Mouse (Mus musculus) spleen, postnatal 14 days (tissue): ENCODE results near the gene Zfp414.
A peak's percentile ranks its signal among the peaks of the same experiment; 100 is the strongest.
"Not testable (repeated sequence)": the region's sequence is repeated elsewhere in the genome, so short reads cannot be mapped to it uniquely, and the experiment has no call there.

ENCODE experiments used
- DNase-seq, 2 experiments: peaks; one replicate each; pipeline ENCODE4 v3.0.0; 2021 to 2022; ENCODE audit warnings: low spot score in 2 of 2

Gene Zfp414

DNA sequence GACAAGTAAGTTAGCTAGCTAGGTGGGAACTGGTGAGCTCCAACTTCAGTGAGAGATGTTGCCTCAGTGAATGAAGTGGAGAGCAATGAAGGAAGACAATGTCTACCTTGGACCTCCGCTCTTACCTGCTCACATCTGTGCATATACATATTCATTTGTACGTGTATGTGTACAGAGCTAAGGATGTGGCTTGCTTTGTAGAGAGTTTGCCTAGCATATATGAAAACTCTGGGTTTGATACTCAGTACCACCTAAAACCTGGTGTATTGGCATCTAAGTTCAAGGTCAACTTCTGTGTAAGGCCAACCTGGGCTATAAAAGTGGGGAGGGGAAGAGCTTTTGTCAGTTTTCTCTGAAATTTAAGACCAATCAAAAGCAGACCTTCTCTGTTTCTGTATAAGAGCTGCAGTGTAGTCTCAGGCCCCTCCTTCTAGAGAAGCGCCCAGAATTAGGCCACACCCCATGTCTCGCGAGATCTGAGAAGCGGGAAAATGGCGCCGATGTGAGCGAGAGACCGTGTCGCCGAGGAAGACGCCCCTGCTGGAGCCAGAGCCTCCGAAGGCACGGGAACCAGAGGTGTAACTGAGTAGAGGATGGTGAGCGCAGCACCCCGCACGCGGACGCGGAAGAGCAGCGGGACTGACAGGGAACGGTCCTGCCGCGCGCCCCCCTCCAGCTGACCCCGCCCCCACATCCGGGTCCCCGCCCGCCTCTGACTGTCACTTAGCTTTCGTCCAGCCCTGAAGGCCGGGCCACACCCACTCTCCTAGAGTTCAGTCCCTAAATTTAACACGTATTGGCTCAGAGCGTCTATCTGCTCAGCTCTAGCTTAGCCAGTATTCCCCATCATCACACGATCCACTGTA is at the start of gene Zfp414:
Gene Zfp414 (plus strand): TSS at position 470 of the 866 bp plus-strand sequence.
- DNase-seq = peak; percentile 84 to 90

DNA sequence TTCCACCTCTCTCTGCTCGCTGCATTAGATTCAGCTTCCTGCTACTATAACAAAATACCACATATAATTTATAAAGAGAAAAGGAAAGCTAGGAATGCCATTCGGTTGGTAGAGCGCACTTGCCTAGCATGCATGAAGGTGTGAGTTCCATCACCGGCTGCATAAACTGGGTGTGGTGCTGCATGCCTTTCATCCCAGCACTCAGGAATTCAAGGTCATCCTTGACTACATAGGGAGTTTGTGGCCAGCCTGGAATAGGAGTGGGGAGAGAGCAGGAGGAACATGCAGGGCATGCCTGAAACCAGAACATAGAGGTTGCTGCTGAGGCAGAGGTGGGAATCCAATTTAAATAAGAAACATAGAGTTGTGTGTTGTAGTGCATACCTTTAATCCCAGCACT is 44.8 kb upstream of the Zfp414 start:
- no peak for DNase-seq

DNA sequence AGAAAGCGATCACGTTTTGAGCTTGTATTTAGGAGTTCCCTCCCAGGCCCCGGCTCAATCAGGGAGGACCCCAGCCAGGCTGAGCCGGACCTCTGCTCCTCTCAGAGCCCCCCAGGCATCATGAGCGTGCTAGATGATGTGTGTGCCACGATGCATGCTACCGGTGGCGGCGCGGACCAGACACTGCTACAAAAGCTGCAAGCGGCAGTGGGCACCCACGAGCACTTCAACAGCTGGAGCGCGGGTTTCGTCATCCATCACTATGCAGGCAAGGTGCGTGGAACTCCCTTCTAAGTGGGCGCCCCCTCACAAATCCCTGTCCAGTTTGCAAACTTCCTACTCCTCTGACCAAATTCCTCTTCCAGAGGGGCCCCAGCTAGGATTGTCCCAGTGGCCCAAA is 42.9 kb upstream of the Zfp414 start:
- DNase-seq = no peak

DNA sequence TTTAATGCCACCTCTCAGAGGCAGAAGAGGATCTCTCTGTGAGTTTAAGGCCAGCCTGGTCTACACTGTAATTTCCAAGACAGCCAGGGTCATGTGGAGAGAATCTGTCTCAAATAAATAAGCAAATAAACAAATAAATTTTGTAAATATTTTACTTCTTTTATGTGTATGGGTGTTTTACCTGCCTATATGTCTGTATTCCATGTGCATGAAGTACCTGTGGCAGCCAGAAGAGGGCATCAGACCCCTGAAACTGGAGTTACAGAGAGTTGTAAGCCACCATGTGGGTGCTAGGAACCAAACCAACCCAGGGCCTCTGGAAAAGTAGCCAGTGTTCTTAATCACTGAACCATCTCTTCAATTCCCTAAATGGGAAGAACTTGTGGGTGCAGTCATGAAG is 31.6 kb upstream of the Zfp414 start:
- no peak for DNase-seq

DNA sequence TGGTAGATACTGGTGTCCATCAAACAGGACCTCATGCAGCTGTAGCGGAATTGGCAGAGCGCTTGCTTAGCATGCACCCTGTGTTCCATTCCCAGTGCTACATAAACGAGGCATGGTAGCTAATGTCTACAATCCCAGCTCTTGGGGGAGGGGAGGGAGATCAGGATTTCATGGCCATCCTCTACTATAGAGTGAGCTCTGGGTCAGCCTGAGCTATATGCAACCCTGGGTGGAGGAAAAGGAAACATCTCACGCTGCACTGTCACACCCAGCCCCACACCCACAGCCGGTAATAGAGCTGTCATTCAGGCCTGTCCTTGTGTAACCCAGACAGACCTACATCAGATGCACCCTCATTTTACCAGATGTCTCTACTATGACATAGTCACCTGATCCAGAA is 30.4 kb upstream of the Zfp414 start:
- DNase-seq = no peak

DNA sequence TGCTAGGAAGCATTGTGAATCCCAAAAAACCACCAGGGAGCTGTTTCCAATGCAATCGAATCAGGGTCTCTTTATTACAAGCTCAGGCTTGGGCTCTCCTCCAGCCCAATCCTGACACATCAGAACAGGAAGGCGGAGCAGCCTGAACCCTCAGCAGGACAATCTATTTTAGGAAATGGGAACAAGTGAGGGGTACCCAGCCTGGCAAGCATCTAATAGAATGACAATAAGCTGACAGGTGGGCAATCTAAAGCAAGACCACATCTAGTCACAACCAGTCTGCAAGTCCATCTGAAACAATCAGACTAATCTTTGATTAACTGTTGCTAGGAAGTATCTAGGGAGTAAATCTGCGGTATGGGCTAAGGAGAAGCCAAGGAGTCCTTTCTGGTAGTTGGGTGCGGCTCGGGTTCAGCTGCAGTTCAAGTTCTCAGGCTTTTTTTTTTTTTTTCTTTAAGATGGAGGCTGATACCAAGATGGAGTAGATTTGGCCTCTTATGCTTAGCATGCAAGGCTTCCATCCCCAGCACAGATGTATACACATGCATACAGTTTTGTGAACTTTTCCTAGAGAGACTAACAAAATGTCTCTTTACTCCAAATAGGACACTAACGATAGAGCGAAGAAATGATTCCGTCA is 28.9 kb upstream of the Zfp414 start:
- DNase-seq = no peak

DNA sequence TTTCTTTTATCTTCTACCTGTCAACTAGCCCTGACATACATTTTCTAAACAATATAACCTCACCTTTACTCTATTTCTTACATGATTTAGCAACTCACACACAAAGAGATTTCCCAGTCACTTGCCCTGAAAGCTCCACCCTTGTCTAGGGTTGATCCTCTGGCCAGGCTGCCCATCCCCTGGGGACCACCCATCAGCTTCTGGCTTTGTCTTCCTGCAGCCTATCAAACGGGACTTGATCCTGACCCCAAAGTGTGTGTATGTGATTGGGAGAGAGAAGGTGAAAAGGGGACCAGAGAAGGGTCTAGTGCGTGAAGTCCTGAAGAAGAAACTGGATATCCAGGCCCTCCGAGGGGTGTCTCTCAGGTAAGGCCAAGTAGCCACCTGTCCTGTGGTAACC is 28.1 kb upstream of the Zfp414 start:
- DNase-seq = no peak

DNA sequence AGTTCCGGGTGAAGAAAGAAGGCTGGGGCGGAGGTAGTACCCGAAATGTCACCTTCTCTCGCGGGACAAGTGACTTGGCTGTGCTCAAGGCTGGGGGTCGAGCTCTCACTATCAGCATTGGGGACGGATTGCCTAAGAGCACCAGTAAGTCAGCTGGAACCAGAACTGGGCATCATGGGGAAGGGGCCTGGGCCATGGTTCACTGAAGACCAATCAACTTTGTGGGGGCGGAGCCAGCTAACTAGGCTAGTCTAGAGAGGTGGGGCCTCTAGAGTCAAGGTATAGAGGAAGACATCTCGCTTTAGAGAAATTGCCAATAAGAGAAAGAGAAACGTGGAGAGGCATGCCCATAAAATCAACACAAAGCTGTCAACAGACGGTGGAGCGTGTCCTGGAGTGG is 26.9 kb upstream of the Zfp414 start:
- no peak for DNase-seq

DNA sequence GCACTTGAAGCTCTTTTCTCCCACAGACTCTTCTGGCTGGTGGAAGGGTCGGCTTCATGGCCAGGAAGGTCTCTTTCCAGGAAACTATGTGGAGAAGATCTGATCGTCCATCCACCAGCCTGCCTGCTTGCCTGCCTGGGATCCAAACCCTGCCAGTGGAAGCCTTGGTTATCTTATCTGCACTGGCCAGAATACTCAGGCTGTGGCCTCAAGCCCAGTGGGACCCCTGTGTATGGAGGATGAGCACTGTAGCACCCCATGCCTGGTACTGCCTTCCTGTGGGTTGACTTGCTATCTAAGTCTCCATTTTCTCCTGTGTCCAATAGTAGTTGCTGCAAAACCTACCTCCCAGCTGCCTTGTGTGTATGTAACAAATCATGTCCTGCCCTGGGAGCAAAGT is 21.6 kb upstream of the Zfp414 start:
- no peak for DNase-seq

DNA sequence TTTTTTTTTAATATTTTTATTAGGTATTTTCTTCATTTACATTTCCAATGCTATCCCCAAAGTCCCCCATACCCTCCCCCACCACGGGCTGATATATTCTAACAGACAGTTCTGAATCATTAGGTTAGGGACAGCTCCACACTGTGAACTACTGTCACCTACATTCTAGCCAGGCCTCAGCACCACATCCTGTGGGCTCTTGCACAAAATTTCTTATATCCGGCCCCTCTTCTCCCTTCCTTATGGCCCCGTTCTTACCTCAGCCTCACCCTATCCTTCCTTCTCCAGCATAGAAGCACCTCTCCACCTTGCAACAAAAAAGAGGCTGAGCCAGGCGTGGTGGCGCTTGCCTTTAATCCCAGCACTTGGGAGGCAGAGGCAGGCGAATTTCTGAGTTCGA is 18.3 kb upstream of the Zfp414 start:
- no peak for DNase-seq

DNA sequence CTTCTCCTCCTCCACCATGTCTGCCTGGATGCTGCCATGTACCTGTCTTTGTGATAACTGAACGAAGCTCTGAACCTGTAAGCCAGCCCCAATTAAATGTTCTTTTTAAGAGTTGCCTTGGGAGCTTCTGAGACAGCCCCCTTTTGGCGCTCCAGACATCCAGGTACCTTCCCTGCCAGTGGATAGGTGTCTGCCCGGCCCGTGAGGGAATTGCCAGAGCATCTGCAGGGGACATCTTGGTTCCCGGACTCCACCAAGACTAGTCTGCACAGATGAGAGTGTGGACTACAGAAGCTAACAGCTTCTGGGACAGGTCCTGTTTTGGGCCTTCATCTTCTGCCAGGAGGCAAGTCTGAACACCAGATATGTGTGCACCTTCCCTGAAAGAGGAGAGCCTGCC is 15.2 kb upstream of the Zfp414 start:
- DNase-seq = not testable (repeated sequence)

DNA sequence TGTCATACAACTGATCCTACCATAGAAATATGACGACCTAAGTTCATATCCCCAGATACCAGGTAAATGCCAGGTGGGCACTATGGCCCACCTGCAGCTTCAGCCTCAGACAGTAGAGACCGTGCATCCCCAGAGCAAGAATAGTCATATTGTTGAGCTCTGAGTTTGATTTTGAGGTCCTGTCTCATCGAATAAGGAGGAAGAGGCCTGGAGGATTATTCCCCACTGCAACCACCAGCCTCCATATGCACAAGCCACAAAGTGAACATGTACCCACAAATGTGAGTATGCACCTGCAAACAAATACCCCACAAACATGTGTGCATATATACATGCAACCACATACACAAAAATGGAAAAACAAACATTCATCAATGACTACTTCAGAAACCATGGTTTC is 1.6 kb upstream of the Zfp414 start:
- no peak for DNase-seq

DNA sequence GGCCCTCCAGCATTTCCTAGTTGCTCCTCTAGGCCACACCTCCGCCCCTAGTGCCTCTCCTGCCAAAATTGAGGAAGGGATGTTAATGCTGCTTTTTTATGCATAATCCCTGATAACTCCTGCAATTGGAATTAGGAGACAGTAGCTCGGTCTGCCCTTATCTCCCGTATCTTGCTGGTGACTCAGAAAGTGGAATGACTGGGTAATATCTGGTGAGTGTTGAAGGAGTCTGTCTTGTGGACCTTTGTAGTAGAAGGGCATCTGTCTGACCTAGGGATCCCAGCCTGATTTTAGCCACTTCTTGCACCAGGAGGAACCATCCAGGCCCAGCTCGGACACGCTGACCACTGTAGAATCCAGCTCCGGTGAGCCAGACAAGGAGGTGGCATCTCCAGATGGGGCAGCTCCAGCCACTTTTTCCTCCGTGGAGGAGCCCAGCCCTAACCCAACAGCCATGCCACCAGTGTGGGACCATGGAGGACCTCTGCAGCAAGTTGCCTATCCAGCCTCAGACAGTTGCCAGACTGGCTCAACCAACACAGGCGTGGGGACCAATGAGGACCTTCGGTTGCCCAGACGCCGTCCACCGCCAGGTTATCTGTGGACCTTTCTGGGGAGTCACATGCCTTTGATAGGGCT is 716 bp downstream of the Zfp414 start:
- no peak for DNase-seq

DNA sequence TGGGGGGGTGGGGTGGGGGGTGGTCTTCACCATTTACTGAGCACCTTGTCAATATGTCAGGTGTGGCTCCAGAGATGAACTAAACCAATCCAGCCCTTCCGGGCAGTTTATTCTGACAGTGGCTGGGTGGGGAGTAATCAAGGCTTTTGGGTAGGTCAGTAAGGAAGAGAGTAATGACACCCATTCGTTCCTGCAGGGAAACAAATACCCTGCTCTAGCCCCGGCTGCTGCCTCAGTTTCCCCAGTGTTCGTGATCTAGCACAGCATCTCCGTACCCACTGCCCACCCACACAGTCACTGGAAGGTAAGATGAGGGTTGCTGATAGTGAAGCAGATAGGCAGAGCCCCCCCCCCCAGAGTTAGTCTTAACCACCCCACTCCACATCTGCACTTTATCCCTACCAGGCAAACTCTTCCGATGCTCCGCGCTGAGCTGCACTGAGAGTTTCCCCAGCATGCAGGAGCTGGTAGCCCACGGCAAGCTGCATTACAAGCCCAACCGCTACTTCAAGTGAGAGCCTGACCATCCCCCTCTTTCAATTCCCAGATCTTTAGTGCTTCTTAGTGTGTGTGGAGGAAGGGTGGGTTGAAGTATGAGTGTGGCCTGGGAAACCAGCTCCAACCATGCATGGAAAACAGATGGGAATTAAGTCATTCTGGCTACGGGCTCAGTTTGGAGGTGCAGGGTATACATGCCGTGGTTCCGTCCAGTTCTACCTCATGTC is 1.4 kb downstream of the Zfp414 start:
- DNase-seq = no peak

DNA sequence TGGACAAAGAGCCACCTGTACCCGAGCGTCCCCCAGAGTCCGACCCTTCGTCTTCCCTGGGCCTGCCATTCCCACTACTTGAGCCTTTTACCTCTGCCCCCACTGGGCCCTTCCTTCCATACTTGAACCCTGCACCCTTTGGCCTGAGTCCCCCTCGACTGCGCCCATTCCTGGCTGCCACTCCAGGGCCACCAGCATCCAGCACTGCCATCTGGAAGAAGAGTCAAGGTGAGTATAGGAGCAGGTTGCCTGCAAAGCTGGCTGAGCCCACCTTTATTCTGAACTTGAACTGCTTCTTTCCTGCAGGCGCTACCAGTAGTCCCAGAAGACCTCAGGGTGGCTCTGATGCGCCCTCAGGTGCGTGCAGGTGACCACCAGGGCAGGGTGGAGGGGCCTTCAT is 2.3 kb downstream of the Zfp414 start:
- no peak for DNase-seq

DNA sequence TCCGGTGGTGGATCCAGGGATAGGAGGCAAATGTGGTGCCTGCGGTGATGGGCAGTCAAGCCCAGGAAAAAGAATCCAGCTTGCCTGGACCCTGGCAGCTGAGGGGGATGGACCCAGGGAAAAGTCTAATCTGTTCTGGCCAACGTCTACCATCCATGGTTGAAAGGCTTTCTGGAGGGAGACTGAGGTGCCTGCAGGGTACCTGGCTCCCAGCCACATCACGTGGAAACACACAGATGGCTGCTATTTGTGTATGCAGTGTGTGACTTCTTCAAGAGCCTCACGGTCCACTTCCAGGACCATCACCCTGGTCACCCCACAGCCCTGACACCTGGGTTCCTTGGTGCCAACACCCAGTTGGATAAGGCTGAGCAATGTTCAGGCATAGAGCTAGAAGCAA is 2.9 kb downstream of the Zfp414 start:
- no peak for DNase-seq

DNA sequence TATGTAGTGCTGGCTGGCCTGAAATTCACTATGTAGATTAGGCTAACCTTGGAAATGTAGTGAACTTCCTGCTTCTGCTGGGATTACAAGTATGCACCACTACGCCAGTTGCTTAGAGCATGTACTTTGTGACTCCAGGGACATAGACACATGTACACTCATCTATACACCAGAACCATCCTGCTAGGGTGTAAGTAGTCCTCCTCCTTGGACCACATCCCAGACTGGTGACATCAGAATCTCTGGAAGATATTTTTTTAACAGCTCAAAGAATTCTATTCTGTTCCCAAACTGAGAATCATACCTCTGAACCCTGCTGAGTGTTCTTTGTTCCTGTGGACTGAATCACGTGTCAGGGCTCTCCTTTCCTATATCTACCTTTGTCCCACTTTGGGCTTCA is 8.1 kb downstream of the Zfp414 start:
- no peak for DNase-seq

DNA sequence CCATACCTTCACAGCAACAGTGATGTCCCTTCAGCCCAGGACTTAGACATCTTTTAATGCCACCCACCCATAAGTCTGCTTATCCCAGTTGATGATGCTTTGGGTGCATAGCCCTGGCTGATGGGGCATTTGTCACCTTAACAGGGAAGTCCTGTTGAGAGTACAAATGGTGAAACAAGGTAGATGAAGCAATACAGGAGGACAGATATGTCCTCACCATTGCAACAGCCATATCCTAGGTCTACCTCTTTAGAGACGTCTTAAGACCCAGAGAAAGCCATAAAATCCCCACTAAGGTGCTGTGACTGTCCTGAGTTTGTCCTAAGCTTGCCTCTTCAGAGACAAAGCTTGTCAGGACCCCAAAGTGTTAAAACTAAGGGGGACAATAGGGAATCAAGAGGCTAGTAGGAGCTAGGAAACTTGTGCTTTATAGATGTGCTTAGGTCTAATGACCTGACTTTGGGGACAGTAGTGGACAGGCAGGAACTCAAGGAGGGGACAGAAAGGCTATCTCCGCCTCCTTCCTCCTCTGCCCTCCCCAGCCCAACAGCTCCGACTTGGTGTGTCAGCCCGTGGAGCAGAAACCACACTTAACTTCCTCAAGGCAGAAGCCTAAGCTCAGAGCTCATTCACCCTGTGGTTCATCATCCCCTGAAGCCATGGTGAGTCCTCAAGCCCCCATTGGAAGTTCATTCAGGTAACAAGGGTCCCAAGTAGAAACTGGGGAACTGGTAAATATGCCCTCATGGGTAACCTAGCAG is 8.8 kb downstream of the Zfp414 start, which contains the start of gene Pram1:
Gene Pram1 (plus strand): TSS at position 541 of the 761 bp plus-strand sequence.
- no peak for DNase-seq

DNA sequence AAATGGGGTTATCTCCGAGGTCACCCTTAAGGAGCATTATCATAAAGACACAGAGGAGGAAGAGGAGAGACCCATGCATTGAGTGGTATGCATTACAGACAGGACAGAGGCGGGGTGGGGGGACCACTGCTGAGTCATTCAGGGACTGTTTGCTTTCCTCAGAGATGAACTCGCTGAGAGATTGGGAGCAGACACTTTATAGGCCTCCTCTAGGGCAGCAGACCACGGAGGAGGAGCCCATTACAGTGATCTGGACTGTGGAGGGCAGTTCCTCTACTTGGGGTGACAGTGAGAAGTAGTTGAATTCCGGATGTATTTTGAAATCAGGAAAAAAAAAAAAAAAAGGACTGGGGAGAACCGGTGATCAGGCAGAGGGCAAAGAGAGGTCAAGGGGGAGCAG is 10.9 kb downstream of the Zfp414 start:
- no peak for DNase-seq

DNA sequence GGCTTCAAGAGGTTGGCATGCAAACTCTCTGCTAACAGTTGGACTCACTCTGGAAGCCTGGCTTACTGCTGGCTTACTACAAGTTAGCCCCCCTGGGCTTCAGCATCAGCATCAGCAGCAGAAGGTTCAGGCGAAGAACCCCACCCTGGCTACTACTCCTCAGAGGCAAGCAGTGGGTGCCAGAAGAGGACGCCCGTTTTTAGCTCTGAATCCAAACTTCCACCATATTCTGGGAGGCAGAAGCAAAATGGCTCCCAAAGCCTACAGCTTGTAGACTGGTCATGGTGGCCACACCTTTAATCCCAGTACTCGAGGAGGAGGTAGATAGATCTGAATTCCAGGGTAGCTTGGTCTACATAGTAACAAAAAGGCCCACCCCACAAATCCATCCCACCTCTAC is 15.2 kb downstream of the Zfp414 start:
- DNase-seq = no peak

DNA sequence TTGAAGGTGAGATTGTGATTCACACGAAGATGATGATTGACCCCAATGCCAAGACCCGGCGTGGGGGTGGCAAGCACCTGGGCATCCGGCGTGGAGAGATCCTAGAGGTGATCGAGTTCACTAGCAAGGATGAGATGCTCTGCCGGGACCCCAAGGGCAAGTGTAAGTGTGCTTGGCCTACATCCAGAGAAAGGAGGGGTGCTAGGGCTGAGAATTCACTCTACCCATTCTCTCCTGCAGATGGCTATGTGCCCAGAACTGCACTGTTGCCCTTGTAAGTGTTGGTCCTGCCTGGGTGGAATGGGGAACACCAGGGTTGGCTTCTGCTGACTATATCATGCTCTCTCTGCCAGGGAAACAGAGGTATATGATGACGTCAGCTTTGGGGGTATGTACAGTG is 16.2 kb downstream of the Zfp414 start:
- DNase-seq = no peak
